Mouse (Mus musculus) B cell, adult 2 months (primary cell): ENCODE measurements around the gene Tmem184b.
A peak's percentile ranks its signal among the peaks of the same experiment; 100 is the strongest.

ENCODE experiments used
- DNase-seq, 2 experiments: peaks; one replicate each; pipeline ENCODE4 v3.0.0; 2022

Gene Tmem184b

GRCm38 (mm10) chr15:79330521-79330920 lies 72.8 kb downstream of the Tmem184b start:
- DNase-seq = no peak

GRCm38 (mm10) chr15:79329979-79330363 lies 73.4 kb downstream of the Tmem184b start:
- DNase-seq = peak in 1 of 2 experiments; percentile 13

- peak in 1 of 2 experiments; percentile 17 for DNase-seq
Observed at GRCm38 (mm10) chr15:79329346-79329978, 73.9 kb downstream of the Tmem184b start.

- no peak for DNase-seq
Observed at GRCm38 (mm10) chr15:79328939-79329275, 74.5 kb downstream of the Tmem184b start.

GRCm38 (mm10) chr15:79328058-79328938 lies 75.1 kb downstream of the Tmem184b start, which contains the start of gene Pla2g6:
Pla2g6 (minus strand) TSS chr15:79328390.
- peak; percentile 98 for DNase-seq

- DNase-seq = peak; percentile 54 to 61
Observed at GRCm38 (mm10) chr15:79326971-79327961, 76.1 kb downstream of the Tmem184b start.

- peak in 1 of 2 experiments; percentile 17 for DNase-seq
Observed at GRCm38 (mm10) chr15:79326264-79326663, 77.1 kb downstream of the Tmem184b start.

GRCm38 (mm10) chr15:79325742-79326141 lies 77.6 kb downstream of the Tmem184b start:
- DNase-seq = no peak

GRCm38 (mm10) chr15:79324373-79324772 lies 79.0 kb downstream of the Tmem184b start:
- DNase-seq = no peak

GRCm38 (mm10) chr15:79323791-79324155 lies 79.6 kb downstream of the Tmem184b start:
- DNase-seq = no peak

GRCm38 (mm10) chr15:79322991-79323790 lies 80.2 kb downstream of the Tmem184b start:
- DNase-seq = peak in 1 of 2 experiments; percentile 40

- DNase-seq = peak in 1 of 2 experiments; percentile 34
Observed at GRCm38 (mm10) chr15:79322281-79322990, 80.9 kb downstream of the Tmem184b start.

- no peak for DNase-seq
Observed at GRCm38 (mm10) chr15:79321733-79322190, 81.6 kb downstream of the Tmem184b start.

GRCm38 (mm10) chr15:79313848-79314369 lies 89.5 kb downstream of the Tmem184b start:
- no peak for DNase-seq
